Mouse (Mus musculus) CH12.LX (cell line): ENCODE data around the gene Mgrn1.

ENCODE experiments used
- CTCF ChIP-seq, 2 experiments: IDR thresholded peaks in 1 of 2; conservative IDR thresholded peaks in 1 of 2; 2 replicates each; pipeline ENCODE4 v1.5.1; 2011 to 2012; ENCODE audit warnings: low read depth in 2 of 2, low read length in 2 of 2, improper control_type of control experiment in 1 of 2, inconsistent platforms in 1 of 2, mild to moderate bottlenecking in 1 of 2, moderate library complexity in 1 of 2
- EP300 ChIP-seq: IDR thresholded peaks from 2 replicates; pipeline ENCODE4 v1.6.1; 2011; ENCODE audit warnings: low read length, improper control_type of control experiment
- KAT2A ChIP-seq: IDR thresholded peaks from 2 replicates; pipeline ENCODE4 v1.6.1; 2012; ENCODE audit warnings: low read length, improper control_type of control experiment, inconsistent platforms; ENCODE audit not compliant: insufficient replicate concordance
- MAFK ChIP-seq: IDR thresholded peaks from 2 replicates; pipeline ENCODE4 v1.6.1; 2011; ENCODE audit warnings: low read length, improper control_type of control experiment; ENCODE audit not compliant: insufficient replicate concordance
- MAX ChIP-seq: IDR thresholded peaks from 2 replicates; pipeline ENCODE4 v1.6.1; 2011; ENCODE audit warnings: low read length, improper control_type of control experiment
- MEF2A ChIP-seq: IDR thresholded peaks from 2 replicates; pipeline ENCODE4 v1.6.1; 2014; ENCODE audit warnings: low read depth, mild to moderate bottlenecking, inconsistent platforms, low read length, improper control_type of control experiment, borderline replicate concordance
- POLR2A ChIP-seq: IDR thresholded peaks from 2 replicates; pipeline ENCODE4 v1.6.1; 2011; ENCODE audit warnings: low read depth, mild to moderate bottlenecking, improper control_type of control experiment, low read length
- POLR2AphosphoS2 ChIP-seq: IDR thresholded peaks from 2 replicates; pipeline ENCODE4 v1.6.1; 2011; ENCODE audit warnings: low read depth, low read length, improper control_type of control experiment
- RCOR1 ChIP-seq: conservative IDR thresholded peaks from 2 replicates; pipeline ENCODE4 v1.6.1; 2012; ENCODE audit warnings: low read depth, mild to moderate bottlenecking, inconsistent platforms, low read length, improper control_type of control experiment
- SIN3A ChIP-seq: IDR thresholded peaks from 2 replicates; pipeline ENCODE4 v1.6.1; 2012; ENCODE audit warnings: low read length, improper control_type of control experiment, inconsistent platforms
- TBP ChIP-seq: conservative IDR thresholded peaks from 2 replicates; pipeline ENCODE4 v1.6.1; 2011; ENCODE audit warnings: low read depth, low read length, improper control_type of control experiment
- UBTF ChIP-seq: IDR thresholded peaks from 2 replicates; pipeline ENCODE4 v1.6.1; 2012; ENCODE audit warnings: low read depth, mild to moderate bottlenecking, inconsistent platforms, low read length, improper control_type of control experiment, moderate library complexity

- TF ChIP-seq RCOR1 (no peak), SIN3A (no peak), KAT2A (no peak), CTCF (conservative IDR thresholded peaks at IDR 0.05 in 1 of 2, IDR thresholded peaks at IDR 0.05 in 1 of 2; ENCODE audit: low read depth in 2 of 2, low read length in 2 of 2) (no peak), UBTF (no peak), EP300 (no peak), POLR2AphosphoS2 (no peak), TBP (no peak), MAX (no peak), MAFK (no peak), POLR2A (no peak), MEF2A (no peak)
Measured at GRCm38 (mm10) chr16:4943431-4943830, 57.4 kb downstream of the Mgrn1 start.
